Mouse (Mus musculus) megakaryocyte, embryonic 14.5 days (primary cell): Measurements from ENCODE around the gene 2900026A02Rik.

Experiments
- FLI1 ChIP-seq: IDR thresholded peaks from 2 replicates; pipeline ENCODE4 v1.6.1; 2012; ENCODE audit warnings: low read length, inconsistent platforms, mixed read lengths
- GATA1 ChIP-seq: IDR thresholded peaks from 3 replicates; pipeline ENCODE4 v1.6.1; 2012; ENCODE audit warnings: mixed read lengths, low read length, inconsistent platforms, borderline replicate concordance

- TF ChIP-seq GATA1 (no peak), FLI1 (no peak)
Measured at GRCm38 (mm10) chr5:113105035-113105434, 116.0 kb downstream of the 2900026A02Rik start.
